In the genomic region with DNA sequence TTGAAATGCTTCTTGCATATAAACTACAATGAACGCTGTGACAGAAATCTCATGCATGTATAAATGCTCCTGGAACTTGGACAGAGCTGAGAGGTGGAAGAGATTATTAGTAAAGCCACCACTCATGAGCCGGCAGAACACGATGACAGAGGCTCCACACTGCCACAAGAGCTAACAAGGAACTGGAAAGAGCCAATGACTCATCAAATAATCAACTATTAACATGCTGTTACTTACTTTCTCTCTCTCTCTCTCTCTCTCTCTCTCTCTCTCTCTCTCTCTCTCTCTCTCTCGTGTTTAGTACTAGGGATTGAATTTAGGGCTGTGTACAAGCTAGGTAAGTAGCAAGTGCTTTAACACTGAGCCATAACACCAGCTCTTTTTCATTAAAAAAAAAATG, we compare ENCODE assay signal across 22 mouse cellular contexts. TPM values are rescaled to one million over a fixed set of nuclear protein-coding genes. Genes with fewer than 3 reads are reported as not detected.
DNase-seq lines count a peak whose midpoint lies in the region; ATAC-seq and TF ChIP-seq lines count a peak whose summit lies in the region.
"Had no signal": no experiment of that assay in that cellular context is flagged by ENCODE, and none has a peak within 500 bp of the region (broad histone marks: within the 10 kb centered on the region; RNA-seq: fewer than 3 reads in every experiment).

No protein-coding gene starts in this region.

- 58% methylated on average over 4 of the region's 4 CpGs for WGBS in heart, adult 2 months

- H3K27me3 ChIP-seq in G1E (ENCODE audit: insufficient read depth, low read length): peaks cover 24% of the 10 kb centered on the region
- H3K27me3 ChIP-seq in heart, adult 2 months (ENCODE audit: control insufficient read depth, insufficient read depth, low read length): no peaks in the 10 kb centered on the region
- H3K27me3 ChIP-seq: forebrain, embryonic 13.5 days; heart, embryonic 15.5 days had no signal

- no peaks in the 10 kb centered on the region for H3K9me3 ChIP-seq in G1E (replicated peaks)
- H3K9me3 ChIP-seq: embryonic facial prominence, embryonic 10.5 days; forebrain, embryonic 13.5 days; heart, embryonic 15.5 days had no signal

- H3K4me1 ChIP-seq in G1E (ENCODE audit: insufficient read depth, low read depth, low read length): peaks cover 49% of the 10 kb centered on the region
- H3K4me1 ChIP-seq in heart, adult 2 months (ENCODE audit: control insufficient read depth, insufficient read depth, low read length): peaks cover 1% of the 10 kb centered on the region; the same call in 1 of the 2 replicates
- H3K4me1 ChIP-seq: forebrain, embryonic 13.5 days had no signal

- no peak for TF ChIP-seq CTCF in G1E (IDR thresholded peaks at IDR 0.05; ENCODE audit: low read depth, low read length)
- no peak for TF ChIP-seq CTCF in heart, adult 2 months (IDR thresholded peaks at IDR 0.05)

- no peaks in the 10 kb centered on the region for H3K79me2 ChIP-seq in heart, adult 2 months (replicated peaks; ENCODE audit: control insufficient read depth, insufficient read depth, low read length)

- ATAC-seq in G1E (ENCODE audit: extremely low read depth, insufficient number of reproducible peaks, low FRiP score, poor library complexity, severe bottlenecking): peak; percentile 66; the same call in 1 of the 2 replicates
- peak; percentile 36 for ATAC-seq in granulocyte monocyte progenitor cell, adult 5-6 weeks (replicated peaks; ENCODE audit: poor library complexity, severe bottlenecking)
- ATAC-seq in megakaryocyte progenitor cell, adult 5-6 weeks (replicated peaks; ENCODE audit: poor library complexity): peak; percentile 64
- ATAC-seq: CD4-positive, CD25-positive, alpha-beta regulatory T cell, adult 4 months; forebrain, embryonic 13.5 days; forebrain, postnatal 0 days; hindbrain, embryonic 16.5 days; inflammation-experienced regulatory T-cells, adult 6 months had no signal

- no peak for TF ChIP-seq POLR2A in heart, adult 2 months (IDR thresholded peaks at IDR 0.05; ENCODE audit: insufficient read depth, low read depth, low read length)

- intact Hi-C loops in heart, adult 2 months (cut with DNase I): no loop called here

- no peak overlapping the region for H3K27ac ChIP-seq in heart, adult 2 months
- H3K27ac ChIP-seq: embryonic facial prominence, embryonic 10.5 days; forebrain, embryonic 13.5 days; heart, embryonic 15.5 days had no signal

- no peaks in the 10 kb centered on the region for H3K36me3 ChIP-seq in G1E (replicated peaks)
- no peaks in the 10 kb centered on the region for H3K36me3 ChIP-seq in heart, adult 2 months (ENCODE audit: control insufficient read depth, insufficient read depth, low read length)
- H3K36me3 ChIP-seq: embryonic facial prominence, embryonic 10.5 days; heart, embryonic 15.5 days had no signal

- no peak overlapping the region for H3K9ac ChIP-seq in heart, adult 2 months (ENCODE audit: low read depth, low read length)
- H3K9ac ChIP-seq: forebrain, embryonic 13.5 days; forebrain, postnatal 0 days; heart, embryonic 15.5 days had no signal

- TF ChIP-seq EP300 in heart, adult 2 months (IDR thresholded peaks at IDR 0.05; ENCODE audit: insufficient read depth, low read depth, low read length): no peak

- DNase-seq in 416B (ENCODE audit: low read depth) (peak; percentile 68), G1E (ENCODE audit: low spot score) (peak; percentile 42)
- DNase-seq in lung, postnatal 25 days (ENCODE audit: low spot score): no peak
- no peak for DNase-seq in heart, adult 2 months
- DNase-seq in right cerebral cortex, postnatal 14 days: no peak
- DNase-seq: adrenal gland, adult 2 months; adrenal gland, postnatal 25 days; B cell, adult 2 months; cerebellum, adult 18-20 months; cerebellum, adult 9-11 months; cerebellum, postnatal 36 days; forebrain, postnatal 0 days; gastrocnemius, postnatal 14 days; heart, postnatal 14 days had no signal

- H3K4me3 ChIP-seq in G1E (ENCODE audit: low read depth, low read length): no peak overlapping the region
- H3K4me3 ChIP-seq in heart, adult 2 months: no peak overlapping the region
- H3K4me3 ChIP-seq: embryonic facial prominence, embryonic 10.5 days; forebrain, embryonic 13.5 days; heart, embryonic 15.5 days had no signal

RNA-seq across cellular contexts. Expression of a gene that starts 48.8 kb away (rescaled TPM):
- total RNA-seq in G1E (2014; fragmentation: Nextera tagmentation) (507 and 588 TPM in 2 replicates), G1E (2017) (631 and 664 TPM in 2 replicates)
- polyA plus RNA-seq in G1E (2012): 14.5 and 23.4 TPM in 2 replicates
- 149 and 150 TPM in 2 replicates for total RNA-seq in granulocyte monocyte progenitor cell, adult 5-6 weeks (2014; fragmentation: Nextera tagmentation)
- total RNA-seq in granulocyte monocyte progenitor cell, adult 5-6 weeks (2017): 190 and 212 TPM in 2 replicates
- total RNA-seq in megakaryocyte progenitor cell, adult 5-6 weeks (2015): 205 and 216 TPM in 2 replicates
- total RNA-seq in megakaryocyte progenitor cell, adult 5-6 weeks (2017): 189 and 202 TPM in 2 replicates
- 10 to 100 TPM; 62.6 to 70.7 TPM for total RNA-seq in heart, adult 2 months (2021)
- polyA plus RNA-seq in heart, adult 2 months (2012; rRNA removed): 14.5 and 28.6 TPM in 2 replicates

Comparison
In these comparisons a context has a peak if more than half of its experiments do, and no peak if none do; other contexts are left out.
1. DNase-seq: peak in 416B (single experiment) and G1E (single experiment); none in lung, postnatal 25 days (single experiment), heart, adult 2 months (0 of 2) and right cerebral cortex, postnatal 14 days (single experiment).
2. Peak in every context shown above with its lines, with median percentiles within 50 percentile points of each other: ATAC-seq.